Mouse (Mus musculus): ENCODE measurements around the gene Gm17949. TPM values are rescaled to one million over a fixed set of nuclear protein-coding genes. Genes with fewer than 3 reads are reported as not detected.

Gm17949 gene
- polyA plus RNA-seq, 1 experiment from 2014 or later: 0.24 TPM

Other genes with a start within 250 kb of the Gm17949 start
- gene Dus3l, start 246.7 kb upstream of the Gm17949 start, polyA plus RNA-seq (2015; fragmentation: Nextera tagmentation; extraction: Ambion mirVana): 40.5 and 46.5 TPM in 2 replicates
- 1.2 and 1.7 TPM in 2 replicates for gene Prr22, start 241.2 kb upstream of the Gm17949 start, polyA plus RNA-seq (2015; fragmentation: Nextera tagmentation; extraction: Ambion mirVana)
- gene Rfx2, start 180.5 kb upstream of the Gm17949 start, polyA plus RNA-seq (2015; fragmentation: Nextera tagmentation; extraction: Ambion mirVana): 4.5 and 5.2 TPM in 2 replicates
- not detected in 2 replicates for gene Acsbg2, start 137.0 kb upstream of the Gm17949 start, polyA plus RNA-seq (2015; fragmentation: Nextera tagmentation; extraction: Ambion mirVana)
- 0.34 and 0.42 TPM in 2 replicates for gene 1700061G19Rik, start 136.0 kb upstream of the Gm17949 start, polyA plus RNA-seq (2015; fragmentation: Nextera tagmentation; extraction: Ambion mirVana)
- gene Mllt1, start 76.1 kb upstream of the Gm17949 start, polyA plus RNA-seq (2015; fragmentation: Nextera tagmentation; extraction: Ambion mirVana): 65.4 and 71.0 TPM in 2 replicates
- 0.17 and 0.25 TPM in 2 replicates for gene Acer1, start 29.3 kb upstream of the Gm17949 start, polyA plus RNA-seq (2015; fragmentation: Nextera tagmentation; extraction: Ambion mirVana)
- 149 and 160 TPM in 2 replicates for gene Clpp, start 21.2 kb upstream of the Gm17949 start, polyA plus RNA-seq (2015; fragmentation: Nextera tagmentation; extraction: Ambion mirVana)
- 36.2 and 42.0 TPM in 2 replicates for gene Alkbh7, start 14.1 kb upstream of the Gm17949 start, polyA plus RNA-seq (2015; fragmentation: Nextera tagmentation; extraction: Ambion mirVana)
- 0.87 TPM in 1 of 2 replicates, not detected in the other for gene Pspn, start 11.5 kb upstream of the Gm17949 start, polyA plus RNA-seq (2015; fragmentation: Nextera tagmentation; extraction: Ambion mirVana)
- gene Gtf2f1, start 181 bp upstream of the Gm17949 start, polyA plus RNA-seq (2015; fragmentation: Nextera tagmentation; extraction: Ambion mirVana): 65.5 and 71.3 TPM in 2 replicates
- 45.7 and 49.8 TPM in 2 replicates for gene Khsrp, start 20.1 kb downstream of the Gm17949 start, polyA plus RNA-seq (2015; fragmentation: Nextera tagmentation; extraction: Ambion mirVana)
- not detected in 2 replicates for gene Slc25a41, start 30.2 kb downstream of the Gm17949 start, polyA plus RNA-seq (2015; fragmentation: Nextera tagmentation; extraction: Ambion mirVana)
- gene Crb3, start 47.6 kb downstream of the Gm17949 start, polyA plus RNA-seq (2015; fragmentation: Nextera tagmentation; extraction: Ambion mirVana): 7.3 and 7.9 TPM in 2 replicates
- gene Slc25a23, start 48.4 kb downstream of the Gm17949 start, polyA plus RNA-seq (2015; fragmentation: Nextera tagmentation; extraction: Ambion mirVana): 9.1 TPM in 2 replicates
- 1.6 and 2.4 TPM in 2 replicates for gene Dennd1c, start 67.0 kb downstream of the Gm17949 start, polyA plus RNA-seq (2015; fragmentation: Nextera tagmentation; extraction: Ambion mirVana)
- gene Tubb4a, start 76.3 kb downstream of the Gm17949 start, polyA plus RNA-seq (2015; fragmentation: Nextera tagmentation; extraction: Ambion mirVana): 9.4 and 10.3 TPM in 2 replicates
- 7.9 and 8.2 TPM in 2 replicates for gene Tnfsf9, start 93.9 kb downstream of the Gm17949 start, polyA plus RNA-seq (2015; fragmentation: Nextera tagmentation; extraction: Ambion mirVana)
- gene Cd70, start 138.3 kb downstream of the Gm17949 start, polyA plus RNA-seq (2015; fragmentation: Nextera tagmentation; extraction: Ambion mirVana): not detected in 2 replicates
- gene Tnfsf14, start 182.7 kb downstream of the Gm17949 start, polyA plus RNA-seq (2015; fragmentation: Nextera tagmentation; extraction: Ambion mirVana): 0.18 TPM in 1 of 2 replicates, not detected in the other
- gene C3, start 216.7 kb downstream of the Gm17949 start, polyA plus RNA-seq (2015; fragmentation: Nextera tagmentation; extraction: Ambion mirVana): 0.13 and 4.8 TPM in 2 replicates
- 31.6 and 33.1 TPM in 2 replicates for gene Gpr108, start 237.0 kb downstream of the Gm17949 start, polyA plus RNA-seq (2015; fragmentation: Nextera tagmentation; extraction: Ambion mirVana)
- gene Trip10, start 238.0 kb downstream of the Gm17949 start, polyA plus RNA-seq (2015; fragmentation: Nextera tagmentation; extraction: Ambion mirVana): 38.1 and 41.5 TPM in 2 replicates

All from embryonic facial prominence, embryonic 13.5 days (tissue).